Mouse (Mus musculus): ENCODE results near the gene Fxr1.

DNA sequence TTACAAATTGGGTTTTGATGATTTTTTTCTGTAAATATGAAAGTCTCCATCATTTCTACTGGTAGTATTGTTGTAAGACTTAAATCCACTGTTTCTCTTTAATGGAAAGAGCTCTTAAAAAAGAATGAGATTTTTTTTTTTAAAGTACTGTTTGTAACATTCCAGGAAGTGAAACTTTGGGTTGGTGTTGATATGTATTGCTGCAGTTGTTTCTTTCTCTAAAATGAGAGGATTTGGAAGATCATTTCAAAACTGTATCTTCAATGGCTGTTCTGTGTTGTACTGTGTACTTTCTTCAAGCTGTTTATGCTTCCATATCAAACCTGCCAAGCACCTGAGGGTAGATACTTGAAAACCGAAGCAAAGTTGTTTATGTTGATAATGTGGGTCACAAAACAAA is 15.1 kb downstream of the Fxr1 start:
- TF ChIP-seq CTCF (IDR thresholded peaks at IDR 0.05; ENCODE audit: insufficient read depth, low read depth, low read length) (no peak), POLR2A (IDR thresholded peaks at IDR 0.05; ENCODE audit: insufficient read depth, low read depth, low read length) (no peak)
